Mouse (Mus musculus): ENCODE results near the gene Abtb2.
A peak's percentile ranks its signal among the peaks of the same experiment; 100 is the strongest.

- TF ChIP-seq CTCF (IDR thresholded peaks at IDR 0.05) (peak; percentile 23; the same call in 1 of the 2 replicates), POLR2A (IDR thresholded peaks at IDR 0.05; ENCODE audit: insufficient read depth, low read depth, low read length) (peak; percentile 97)
Observed at GRCm38 (mm10) chr2:103565732-103566422, at the start of gene Abtb2.
